Mouse (Mus musculus) heart, postnatal 0 days (tissue): ENCODE data around the gene Gm10663. TPM values are rescaled to one million over a fixed set of nuclear protein-coding genes. Genes with fewer than 3 reads are reported as not detected.

Source experiments
- ATAC-seq: fragments of 200-750 bp; cut with Nextera tagmentation; 2 replicates; pipeline ENCODE4 v1.8.0; 2017; ENCODE audit warnings: low read depth, moderate number of reproducible peaks, moderate library complexity; ENCODE audit not compliant: insufficient read depth
- DNase-seq: peaks from one replicate; pipeline ENCODE4 v3.0.0-alpha.2; 2016; ENCODE audit warnings: low spot score
- H3K27ac ChIP-seq: fragments of 300-500 bp; sonication (generic); 2 replicates; pipeline ENCODE4 v1.5.1; 2014; ENCODE audit warnings: low read depth, mild to moderate bottlenecking
- H3K27me3 ChIP-seq: fragments of 300-500 bp; sonication (generic); 2 replicates; pipeline ENCODE4 v1.6.1; 2014; ENCODE audit warnings: low read length, mixed read lengths; ENCODE audit not compliant: control insufficient read depth, insufficient read depth
- H3K36me3 ChIP-seq: fragments of 300-500 bp; sonication (generic); replicated peaks from 2 replicates; pipeline ENCODE4 v1.6.1; 2014; ENCODE audit warnings: low read length, mixed read lengths; ENCODE audit not compliant: control insufficient read depth, insufficient read depth
- H3K4me1 ChIP-seq: fragments of 300-500 bp; sonication (generic); 2 replicates; pipeline ENCODE4 v1.6.1; 2014; ENCODE audit warnings: antibody characterized with exemption; ENCODE audit not compliant: control insufficient read depth, insufficient read depth
- H3K4me2 ChIP-seq: fragments of 300-500 bp; sonication (generic); 2 replicates; pipeline ENCODE4 v1.6.1; 2014; ENCODE audit warnings: low read depth, mild to moderate bottlenecking, low read length, moderate library complexity
- H3K4me3 ChIP-seq: fragments of 300-500 bp; sonication (generic); 2 replicates; pipeline ENCODE4 v1.5.1; 2014; ENCODE audit warnings: low read depth, low read length
- H3K9ac ChIP-seq: fragments of 300-500 bp; sonication (generic); replicated peaks from 2 replicates; pipeline ENCODE4 v1.6.1; 2014; ENCODE audit warnings: low read depth, low read length, mixed read lengths
- H3K9me3 ChIP-seq: fragments of 300-500 bp; sonication (generic); replicated peaks from 2 replicates; pipeline ENCODE4 v1.6.1; 2016; ENCODE audit warnings: low read length; ENCODE audit not compliant: control insufficient read depth
- CTCF ChIP-seq: IDR thresholded peaks from 2 replicates; pipeline ENCODE4 v1.5.1; 2016; ENCODE audit warnings: antibody characterized with exemption, control low read depth, low read depth
- EP300 ChIP-seq: IDR thresholded peaks from 2 replicates; pipeline ENCODE4 v1.6.1; 2016; ENCODE audit warnings: antibody characterized with exemption, low read depth
- WGBS: fragments of 180-500 bp; shearing (Covaris S2); extraction: QIAGEN DNeasy Blood & Tissue Kit; methylation state at CpG from one replicate; pipeline ENCODE4 v1.1.7; 2014; 5-methylcytosine and 5-hydroxymethylcytosine counted together
- polyA plus RNA-seq: library from polyadenylated mRNA; unstranded; fragments of >200 nt; fragmentation: Nextera tagmentation; extraction: Ambion mirVana; gene quantifications from 2 replicates; pipeline ENCODE4 v1.2.1, GENCODE M21; 2015
- total RNA-seq: library from RNA; depleted of rRNA; stranded (reverse); fragments of >200 nt; gene quantifications from 2 replicates; pipeline ENCODE4 v1.2.3, GENCODE M21; 2014; ENCODE audit warnings: low replicate concordance

Gm10663 gene
- total and polyA plus RNA-seq, 2 experiments from 2014 or later: not detected

DNA sequence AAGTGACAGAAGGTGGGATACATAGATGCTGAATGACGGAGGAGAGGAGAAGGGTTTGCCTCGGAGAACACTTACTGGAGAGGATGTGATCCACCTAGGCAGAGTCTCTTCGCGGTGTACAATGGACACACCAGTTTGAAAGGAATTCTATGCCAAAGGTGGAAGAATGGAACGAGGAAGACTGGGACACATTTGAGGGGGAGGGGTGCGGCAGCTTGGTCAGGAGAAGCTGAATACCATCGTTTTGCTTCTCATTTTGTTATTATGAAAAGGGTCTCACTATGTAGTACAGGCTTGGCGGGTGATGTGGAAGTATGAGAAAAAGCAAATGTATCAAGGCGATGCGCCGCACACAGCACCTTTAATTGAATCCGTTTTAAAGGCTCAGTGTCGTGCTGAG, 41.8 kb upstream of the Gm10663 start:
- 0 out of 2 replicates have a peak, but pooled peaks cover 14% of the 10 kb centered on the region for H3K4me1 ChIP-seq
- no peak overlapping the region for H3K4me2 ChIP-seq
- ATAC-seq (no peak), DNase-seq (no peak)
- H3K27me3 ChIP-seq: no peaks in the 10 kb centered on the region
- no peaks in the 10 kb centered on the region for H3K36me3 ChIP-seq
- H3K4me3 ChIP-seq: no peak overlapping the region
- H3K9me3 ChIP-seq: no peaks in the 10 kb centered on the region
- WGBS: 84% methylated on average over 13 of the region's 13 CpGs
- TF ChIP-seq EP300: no peak
- TF ChIP-seq CTCF: no peak
- H3K9ac ChIP-seq: no peak overlapping the region
- H3K27ac ChIP-seq: no peak overlapping the region

GRCm38 (mm10) chr8:65034136-65034535, 40.7 kb upstream of the Gm10663 start:
- no peak overlapping the region for H3K27ac ChIP-seq
- no peaks in the 10 kb centered on the region for H3K9me3 ChIP-seq
- no peak for TF ChIP-seq CTCF
- TF ChIP-seq EP300: no peak
- ATAC-seq: no peak
- no peak overlapping the region for H3K4me3 ChIP-seq
- DNase-seq: no peak
- no peaks in the 10 kb centered on the region for H3K36me3 ChIP-seq
- H3K4me2 ChIP-seq: no peak overlapping the region
- H3K9ac ChIP-seq: no peak overlapping the region
- no peaks in the 10 kb centered on the region for H3K27me3 ChIP-seq
- 0 out of 2 replicates have a peak, but pooled peaks cover 14% of the 10 kb centered on the region for H3K4me1 ChIP-seq
- 78% methylated on average over 2 of the region's 2 CpGs for WGBS

DNA sequence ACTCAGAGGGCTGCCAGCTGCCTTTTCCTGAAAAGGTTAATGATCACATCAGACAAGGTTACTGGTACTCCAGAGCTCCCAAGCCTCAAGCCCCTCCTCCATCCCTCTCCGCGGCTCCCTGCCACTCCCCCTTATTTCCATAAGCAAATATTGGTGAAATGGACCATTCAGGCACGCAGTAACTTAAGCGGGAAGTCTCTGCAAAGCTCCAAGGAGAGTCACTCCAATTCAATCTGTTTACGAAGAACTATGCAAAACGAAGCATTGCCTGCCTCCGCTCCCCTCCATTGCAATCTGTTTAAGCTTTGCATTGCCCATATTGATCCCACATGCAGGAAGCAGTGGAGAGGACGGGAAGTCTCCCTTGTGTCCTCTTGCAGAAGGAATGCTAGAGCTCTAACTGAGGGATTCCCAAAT, 37.7 kb upstream of the Gm10663 start, which contains the start of gene Apela:
Gene Apela (minus strand): TSS at position 220 of the 417 bp plus-strand sequence.
- DNase-seq (peak; percentile 20), ATAC-seq (0 out of 2 replicates have a peak, but pooled peaks have one; percentile 33)
- TF ChIP-seq CTCF: no peak
- no peak for TF ChIP-seq EP300
- WGBS: 2% methylated on average over 8 of the region's 8 CpGs
- H3K4me3 ChIP-seq: peak within 1 kb of the TSS; percentile 35
- H3K4me1 ChIP-seq: 0 out of 2 replicates have a peak, but pooled peaks cover 14% of the 10 kb centered on the region
- H3K9ac ChIP-seq: no peak within 1 kb of the TSS
- H3K4me2 ChIP-seq: peak within 1 kb of the TSS; percentile 59
- H3K9me3 ChIP-seq: no peaks in the 10 kb centered on the region
- H3K27ac ChIP-seq: no peak within 1 kb of the TSS
- H3K27me3 ChIP-seq: no peaks in the 10 kb centered on the region
- no peaks in the 10 kb centered on the region for H3K36me3 ChIP-seq

GRCm38 (mm10) chr8:65046565-65046964, 28.3 kb upstream of the Gm10663 start:
- no peaks in the 10 kb centered on the region for H3K4me1 ChIP-seq
- H3K9ac ChIP-seq: no peak overlapping the region
- no peaks in the 10 kb centered on the region for H3K27me3 ChIP-seq
- no peaks in the 10 kb centered on the region for H3K9me3 ChIP-seq
- H3K27ac ChIP-seq: no peak overlapping the region
- H3K36me3 ChIP-seq: no peaks in the 10 kb centered on the region
- H3K4me2 ChIP-seq: no peak overlapping the region
- ATAC-seq (no peak), DNase-seq (no peak)
- TF ChIP-seq CTCF (no peak), EP300 (no peak)
- no peak overlapping the region for H3K4me3 ChIP-seq
- WGBS: 34% methylated on average over 5 of the region's 5 CpGs

DNA sequence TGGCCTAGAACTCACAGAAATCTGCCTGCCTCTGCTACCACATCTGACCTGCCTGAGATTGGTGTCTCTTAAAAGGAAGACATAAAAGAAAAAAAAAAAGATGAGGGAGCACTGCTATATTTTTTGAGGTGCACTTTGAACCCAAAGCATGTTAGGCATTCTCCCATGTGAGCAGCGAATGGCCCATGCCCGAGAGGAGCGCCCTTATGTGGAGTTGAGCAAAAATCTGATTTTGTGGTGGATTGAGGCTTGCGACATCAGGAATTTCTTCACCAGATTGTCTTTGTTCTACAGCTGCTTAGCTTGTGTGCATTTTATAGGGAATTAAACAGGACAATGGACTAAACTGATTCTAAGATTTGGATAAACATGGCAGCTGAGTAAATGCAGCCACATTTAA, 27.6 kb upstream of the Gm10663 start:
- Histone ChIP-seq H3K36me3 (no peaks in the 10 kb centered on the region), H3K9me3 (no peaks in the 10 kb centered on the region), H3K27ac (no peak overlapping the region), H3K4me2 (no peak overlapping the region), H3K9ac (no peak overlapping the region), H3K27me3 (no peaks in the 10 kb centered on the region), H3K4me1 (no peaks in the 10 kb centered on the region), H3K4me3 (no peak overlapping the region)
- WGBS: 91% methylated on average over 4 of the region's 4 CpGs
- no peak for ATAC-seq
- DNase-seq: no peak
- no peak for TF ChIP-seq EP300
- no peak for TF ChIP-seq CTCF

- TF ChIP-seq EP300 (no peak), CTCF (no peak)
- WGBS: 78% methylated on average over 4 of the region's 4 CpGs
Measured at GRCm38 (mm10) chr8:65047801-65048200, 27.0 kb upstream of the Gm10663 start.

More at GRCm38 (mm10) chr8:65047801-65048200, 27.0 kb upstream of the Gm10663 start:
- DNase-seq (no peak), ATAC-seq (no peak)
- H3K4me3 ChIP-seq: no peak overlapping the region
- H3K27ac ChIP-seq: no peak overlapping the region
- no peaks in the 10 kb centered on the region for H3K27me3 ChIP-seq
- no peaks in the 10 kb centered on the region for H3K4me1 ChIP-seq
- no peaks in the 10 kb centered on the region for H3K9me3 ChIP-seq
- no peak overlapping the region for H3K9ac ChIP-seq
- H3K36me3 ChIP-seq: no peaks in the 10 kb centered on the region
- no peak overlapping the region for H3K4me2 ChIP-seq
